Comparison of ENCODE assay signal across 29 mouse cellular contexts in genomic region chr7:127799211-127799610, GRCm38 (mm10). TPM values are rescaled to one million over a fixed set of nuclear protein-coding genes. Genes with fewer than 3 reads are reported as not detected.
DNase-seq lines count a peak whose midpoint lies in the region; ATAC-seq lines count a peak whose summit lies in the region.
"Had no signal": no experiment of that assay in that cellular context is flagged by ENCODE, and none has a peak within 500 bp of the region (broad histone marks: within the 10 kb centered on the region; RNA-seq: fewer than 3 reads in every experiment).

No protein-coding gene starts in this region.

- H3K4me2 ChIP-seq in hindbrain, embryonic 13.5 days, result no peak overlapping the region
- no peak overlapping the region for H3K4me2 ChIP-seq in hindbrain, embryonic 16.5 days (ENCODE audit: low read length)
- no peak overlapping the region for H3K4me2 ChIP-seq in midbrain, embryonic 11.5 days
- no peak overlapping the region for H3K4me2 ChIP-seq in midbrain, embryonic 16.5 days (ENCODE audit: low read length)
- H3K4me2 ChIP-seq in limb, embryonic 15.5 days, result no peak overlapping the region
- H3K4me2 ChIP-seq: embryonic facial prominence, embryonic 15.5 days; heart, embryonic 12.5 days; heart, embryonic 15.5 days; hindbrain, embryonic 14.5 days had no signal

- 0 out of 2 replicates have a peak overlapping the region, but pooled peaks have one; percentile 8 for H3K9ac ChIP-seq in hindbrain, embryonic 13.5 days
- H3K9ac ChIP-seq in hindbrain, embryonic 16.5 days (ENCODE audit: low read depth, low read length), result no peak overlapping the region
- no peak overlapping the region for H3K9ac ChIP-seq in midbrain, embryonic 11.5 days (ENCODE audit: low read length)
- no peak overlapping the region for H3K9ac ChIP-seq in midbrain, embryonic 16.5 days (ENCODE audit: low read depth, low read length)
- no peak overlapping the region for H3K9ac ChIP-seq in limb, embryonic 15.5 days
- H3K9ac ChIP-seq: embryonic facial prominence, embryonic 15.5 days; forebrain, postnatal 0 days; heart, embryonic 12.5 days; heart, embryonic 15.5 days; hindbrain, embryonic 14.5 days had no signal

- no peak overlapping the region for H3K4me3 ChIP-seq in hindbrain, embryonic 13.5 days
- no peak overlapping the region for H3K4me3 ChIP-seq in hindbrain, embryonic 16.5 days (ENCODE audit: low read length)
- H3K4me3 ChIP-seq in midbrain, embryonic 11.5 days (ENCODE audit: low read depth, low read length), result no peak overlapping the region
- no peak overlapping the region for H3K4me3 ChIP-seq in midbrain, embryonic 16.5 days (ENCODE audit: low read depth, low read length)
- H3K4me3 ChIP-seq in limb, embryonic 15.5 days, result no peak overlapping the region
- H3K4me3 ChIP-seq: embryonic facial prominence, embryonic 15.5 days; heart, embryonic 12.5 days; heart, embryonic 15.5 days; hindbrain, embryonic 10.5 days had no signal

- H3K36me3 ChIP-seq in hindbrain, embryonic 13.5 days, result peaks cover 82% of the 10 kb centered on the region
- H3K36me3 ChIP-seq in hindbrain, embryonic 16.5 days (ENCODE audit: control insufficient read depth, insufficient read depth, low read length), result peaks cover 44% of the 10 kb centered on the region
- peaks cover 28% of the 10 kb centered on the region for H3K36me3 ChIP-seq in midbrain, embryonic 11.5 days (ENCODE audit: control insufficient read depth, insufficient read depth, low read length)
- H3K36me3 ChIP-seq in midbrain, embryonic 16.5 days (ENCODE audit: control insufficient read depth, insufficient read depth, low read length), result peaks cover 45% of the 10 kb centered on the region
- H3K36me3 ChIP-seq in limb, embryonic 15.5 days, result peaks cover 83% of the 10 kb centered on the region

- 0 out of 2 replicates have a peak, but pooled peaks have one; percentile 1 for ATAC-seq in cerebellum, adult (ENCODE audit: insufficient number of reproducible peaks, low FRiP score, low TSS enrichment)
- no peak for ATAC-seq in hindbrain, embryonic 13.5 days (ENCODE audit: low FRiP score)
- no peak for ATAC-seq in hindbrain, embryonic 16.5 days
- ATAC-seq in midbrain, embryonic 11.5 days (ENCODE audit: low FRiP score), result no peak
- no peak for ATAC-seq in midbrain, embryonic 16.5 days
- no peak for ATAC-seq in limb, embryonic 15.5 days (ENCODE audit: insufficient number of reproducible peaks, low FRiP score, low TSS enrichment, low read depth)
- ATAC-seq: activated CD4-positive, CD25-positive, alpha-beta regulatory T cell, adult 4 months; forebrain, postnatal 0 days had no signal

- no peak overlapping the region for H3K27ac ChIP-seq in hindbrain, embryonic 13.5 days
- no peak overlapping the region for H3K27ac ChIP-seq in hindbrain, embryonic 16.5 days (ENCODE audit: low read depth, low read length)
- no peak overlapping the region for H3K27ac ChIP-seq in midbrain, embryonic 11.5 days (ENCODE audit: low read depth, low read length)
- H3K27ac ChIP-seq in midbrain, embryonic 16.5 days (ENCODE audit: low read length), result no peak overlapping the region
- H3K27ac ChIP-seq in limb, embryonic 15.5 days, result 0 out of 2 replicates have a peak overlapping the region, but pooled peaks have one; percentile 67
- H3K27ac ChIP-seq: embryonic facial prominence, embryonic 15.5 days; heart, embryonic 15.5 days; hindbrain, embryonic 10.5 days had no signal

- no peaks in the 10 kb centered on the region for H3K27me3 ChIP-seq in hindbrain, embryonic 13.5 days
- H3K27me3 ChIP-seq in hindbrain, embryonic 16.5 days (replicated peaks; ENCODE audit: control insufficient read depth, insufficient read depth, low read length), result no peaks in the 10 kb centered on the region
- no peaks in the 10 kb centered on the region for H3K27me3 ChIP-seq in midbrain, embryonic 11.5 days (ENCODE audit: control insufficient read depth, insufficient read depth, low read length)
- H3K27me3 ChIP-seq in midbrain, embryonic 16.5 days (ENCODE audit: control insufficient read depth, insufficient read depth, low read depth, low read length), result no peaks in the 10 kb centered on the region
- no peaks in the 10 kb centered on the region for H3K27me3 ChIP-seq in limb, embryonic 15.5 days
- H3K27me3 ChIP-seq: embryonic facial prominence, embryonic 15.5 days; heart, embryonic 12.5 days; heart, embryonic 15.5 days had no signal

- no peak for DNase-seq in cerebellum, adult 9-10 months
- peak; percentile 71 for DNase-seq in midbrain, embryonic 11.5 days (ENCODE audit: low spot score, missing footprints)
- DNase-seq in gastrocnemius, adult 18-20 months (ENCODE audit: low spot score), result no peak
- DNase-seq: adrenal gland, adult 8-10 months; adrenal gland, postnatal 25 days; embryo, embryonic 11 days; forebrain, postnatal 0 days; gastrocnemius, postnatal 25 days; heart, adult 18-20 months; heart, postnatal 10 days; heart, postnatal 36 days had no signal

- 92% methylated on average over 13 of the region's 13 CpGs for WGBS in hindbrain, embryonic 13.5 days
- 90% methylated on average over 12 of the region's 13 CpGs for WGBS in hindbrain, embryonic 16.5 days
- WGBS in midbrain, embryonic 11.5 days, result 94% methylated on average over 13 of the region's 13 CpGs
- WGBS in midbrain, embryonic 16.5 days, result 91% methylated on average over 13 of the region's 13 CpGs
- 88% methylated on average over 13 of the region's 13 CpGs for WGBS in limb, embryonic 15.5 days

- H3K4me1 ChIP-seq in hindbrain, embryonic 13.5 days (replicated peaks), result peaks cover 9% of the 10 kb centered on the region
- H3K4me1 ChIP-seq in hindbrain, embryonic 16.5 days (ENCODE audit: control insufficient read depth, insufficient read depth, low read depth, low read length), result peaks cover 6% of the 10 kb centered on the region; the same call in 1 of the 2 replicates
- H3K4me1 ChIP-seq in midbrain, embryonic 11.5 days (ENCODE audit: control insufficient read depth, insufficient read depth, low read length), result peaks cover 4% of the 10 kb centered on the region
- H3K4me1 ChIP-seq in midbrain, embryonic 16.5 days (ENCODE audit: control insufficient read depth, insufficient read depth, low read length), result no peaks in the 10 kb centered on the region; the same call in 1 of the 2 replicates
- peaks cover 19% of the 10 kb centered on the region for H3K4me1 ChIP-seq in limb, embryonic 15.5 days

- H3K9me3 ChIP-seq in hindbrain, embryonic 13.5 days, result no peaks in the 10 kb centered on the region
- H3K9me3 ChIP-seq in hindbrain, embryonic 16.5 days (ENCODE audit: control insufficient read depth, low read length), result no peaks in the 10 kb centered on the region
- H3K9me3 ChIP-seq in midbrain, embryonic 11.5 days (ENCODE audit: control insufficient read depth, low read length), result no peaks in the 10 kb centered on the region
- H3K9me3 ChIP-seq in midbrain, embryonic 16.5 days (replicated peaks; ENCODE audit: control insufficient read depth, low read length, poor library complexity, severe bottlenecking), result no peaks in the 10 kb centered on the region
- H3K9me3 ChIP-seq in limb, embryonic 15.5 days, result no peaks in the 10 kb centered on the region
- H3K9me3 ChIP-seq: embryonic facial prominence, embryonic 15.5 days; heart, embryonic 12.5 days; heart, embryonic 15.5 days; hindbrain, embryonic 10.5 days had no signal

RNA-seq across cellular contexts. Expression of gene Hsd3b7, which starts 1.2 kb away (rescaled TPM):
- polyA plus RNA-seq in hindbrain, embryonic 13.5 days (2015; fragmentation: Nextera tagmentation; extraction: Ambion mirVana), result 9.6 TPM in 2 replicates
- 11.9 and 12.1 TPM in 2 replicates for polyA plus RNA-seq in hindbrain, embryonic 16.5 days (2015; fragmentation: Nextera tagmentation; extraction: Ambion mirVana)
- polyA plus RNA-seq in midbrain, embryonic 11.5 days (2014; fragmentation: Nextera tagmentation; extraction: Ambion mirVana), result 7.9 and 8.2 TPM in 2 replicates
- 8.4 and 10.3 TPM in 2 replicates for polyA plus RNA-seq in midbrain, embryonic 16.5 days (2015; fragmentation: Nextera tagmentation; extraction: Ambion mirVana)
- polyA plus RNA-seq in limb, embryonic 15.5 days (2015; fragmentation: Nextera tagmentation; extraction: Ambion mirVana), result 18.7 and 23.8 TPM in 2 replicates
- 1 to 10 TPM; 4.2 TPM for total RNA-seq in gastrocnemius, adult 18-20 months (2021)

RNA-seq across cellular contexts. Expression of gene Gm49388, which starts 13.8 kb away (rescaled TPM):
- polyA plus RNA-seq in hindbrain, embryonic 13.5 days (2015; fragmentation: Nextera tagmentation; extraction: Ambion mirVana), result not detected in 2 replicates
- polyA plus RNA-seq in hindbrain, embryonic 16.5 days (2015; fragmentation: Nextera tagmentation; extraction: Ambion mirVana), result not detected in 2 replicates
- not detected in 2 replicates for polyA plus RNA-seq in midbrain, embryonic 11.5 days (2014; fragmentation: Nextera tagmentation; extraction: Ambion mirVana)
- not detected in 2 replicates for polyA plus RNA-seq in midbrain, embryonic 16.5 days (2015; fragmentation: Nextera tagmentation; extraction: Ambion mirVana)
- polyA plus RNA-seq in limb, embryonic 15.5 days (2015; fragmentation: Nextera tagmentation; extraction: Ambion mirVana), result not detected in 2 replicates
- total RNA-seq in gastrocnemius, adult 18-20 months (2021), result 1 to 10 TPM in 1 of 2 experiments, under 1 TPM in 1; 0.78 to 2.0 TPM
- polyA plus RNA-seq: activated CD4-positive, CD25-positive, alpha-beta regulatory T cell, adult 4 months; brain, embryonic 14.5 days; cortical plate, adult 2 months; embryonic facial prominence, embryonic 11.5 days; embryonic facial prominence, embryonic 15.5 days; forebrain, embryonic 11.5 days; forebrain, embryonic 14.5 days; forebrain, postnatal 0 days; frontal cortex, adult 2 months; gonadal fat pad, adult 2 months; heart, embryonic 12.5 days; heart, embryonic 15.5 days; hindbrain, embryonic 10.5 days; hindbrain, embryonic 14.5 days had no signal

RNA-seq across cellular contexts. Expression of gene Setd1a, which starts 22.7 kb away (rescaled TPM):
- 17.8 and 20.9 TPM in 2 replicates for polyA plus RNA-seq in hindbrain, embryonic 13.5 days (2015; fragmentation: Nextera tagmentation; extraction: Ambion mirVana)
- 12.8 and 14.6 TPM in 2 replicates for polyA plus RNA-seq in hindbrain, embryonic 16.5 days (2015; fragmentation: Nextera tagmentation; extraction: Ambion mirVana)
- polyA plus RNA-seq in midbrain, embryonic 11.5 days (2014; fragmentation: Nextera tagmentation; extraction: Ambion mirVana), result 19.0 and 22.1 TPM in 2 replicates
- polyA plus RNA-seq in midbrain, embryonic 16.5 days (2015; fragmentation: Nextera tagmentation; extraction: Ambion mirVana), result 12.8 and 18.0 TPM in 2 replicates
- polyA plus RNA-seq in limb, embryonic 15.5 days (2015; fragmentation: Nextera tagmentation; extraction: Ambion mirVana), result 18.6 and 21.7 TPM in 2 replicates
- total RNA-seq in gastrocnemius, adult 18-20 months (2021), result 10 to 100 TPM; 16.2 to 17.6 TPM

RNA-seq across cellular contexts. Expression of gene Stx4a, which starts 24.9 kb away (rescaled TPM):
- polyA plus RNA-seq in hindbrain, embryonic 13.5 days (2015; fragmentation: Nextera tagmentation; extraction: Ambion mirVana), result 22.2 and 24.3 TPM in 2 replicates
- polyA plus RNA-seq in hindbrain, embryonic 16.5 days (2015; fragmentation: Nextera tagmentation; extraction: Ambion mirVana), result 21.6 and 22.0 TPM in 2 replicates
- 10.1 and 12.2 TPM in 2 replicates for polyA plus RNA-seq in midbrain, embryonic 11.5 days (2014; fragmentation: Nextera tagmentation; extraction: Ambion mirVana)
- 18.3 and 19.7 TPM in 2 replicates for polyA plus RNA-seq in midbrain, embryonic 16.5 days (2015; fragmentation: Nextera tagmentation; extraction: Ambion mirVana)
- 72.5 and 79.5 TPM in 2 replicates for polyA plus RNA-seq in limb, embryonic 15.5 days (2015; fragmentation: Nextera tagmentation; extraction: Ambion mirVana)
- total RNA-seq in gastrocnemius, adult 18-20 months (2021), result 10 to 100 TPM; 46.4 to 56.7 TPM

RNA-seq across cellular contexts. Expression of gene Stx1b, which starts 25.1 kb away (rescaled TPM):
- 38.7 and 40.9 TPM in 2 replicates for polyA plus RNA-seq in hindbrain, embryonic 13.5 days (2015; fragmentation: Nextera tagmentation; extraction: Ambion mirVana)
- polyA plus RNA-seq in hindbrain, embryonic 16.5 days (2015; fragmentation: Nextera tagmentation; extraction: Ambion mirVana), result 76.8 and 84.4 TPM in 2 replicates
- 6.9 and 8.4 TPM in 2 replicates for polyA plus RNA-seq in midbrain, embryonic 11.5 days (2014; fragmentation: Nextera tagmentation; extraction: Ambion mirVana)
- 66.5 and 82.2 TPM in 2 replicates for polyA plus RNA-seq in midbrain, embryonic 16.5 days (2015; fragmentation: Nextera tagmentation; extraction: Ambion mirVana)
- polyA plus RNA-seq in limb, embryonic 15.5 days (2015; fragmentation: Nextera tagmentation; extraction: Ambion mirVana), result 3.6 and 3.8 TPM in 2 replicates
- total RNA-seq in gastrocnemius, adult 18-20 months (2021), result 1 to 10 TPM in 1 of 2 experiments, under 1 TPM in 1; 0.74 to 1.2 TPM
